Mouse (Mus musculus) erythroblast, embryonic 14.5 days (primary cell): Measurements from ENCODE around the gene Tlk1.

ENCODE experiments used
- GATA1 ChIP-seq: IDR thresholded peaks from 2 replicates; pipeline ENCODE4 v1.6.1; 2012; ENCODE audit warnings: low read length, inconsistent platforms, mixed read lengths
- TAL1 ChIP-seq: IDR thresholded peaks from 3 replicates; pipeline ENCODE4 v1.6.1; 2012; ENCODE audit warnings: low read length, inconsistent platforms, mixed read lengths

DNA sequence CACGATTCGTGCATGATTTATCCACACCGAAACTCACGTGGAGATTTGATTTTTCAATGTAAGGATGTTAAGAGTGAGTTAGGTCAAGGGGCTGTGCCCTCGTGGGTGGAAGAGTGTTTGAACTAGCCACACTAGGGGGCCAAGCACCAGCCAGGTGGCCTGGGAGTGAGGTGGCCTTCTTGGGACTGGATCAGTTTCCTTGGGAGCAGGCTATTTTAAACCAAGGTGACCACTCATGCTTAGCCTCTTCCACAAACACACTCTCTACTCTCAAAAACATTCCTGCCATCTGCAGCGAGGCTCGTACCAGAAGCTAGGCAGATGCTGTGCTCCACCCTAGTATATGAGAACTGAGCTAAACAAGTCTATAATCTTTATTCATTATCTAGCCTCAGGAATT lies 27.8 kb upstream of the Tlk1 start:
- TF ChIP-seq GATA1, result no peak
- no peak for TF ChIP-seq TAL1
